Mouse (Mus musculus): ENCODE results near the gene Dhx32.

GRCm38 (mm10) chr7:133744209-133744608 lies 38.3 kb downstream of the Dhx32 start:
- no peak for TF ChIP-seq CTCF (IDR thresholded peaks at IDR 0.05; ENCODE audit: extremely low read depth, insufficient read depth, low read length)
- no peak for TF ChIP-seq POLR2A (IDR thresholded peaks at IDR 0.05; ENCODE audit: extremely low read depth, insufficient read depth, low read length)
